Mouse (Mus musculus) embryonic facial prominence, embryonic 11.5 days (tissue): Measurements from ENCODE around the gene Inha. TPM values are rescaled to one million over a fixed set of nuclear protein-coding genes. Genes with fewer than 3 reads are reported as not detected.
A peak's percentile ranks its signal among the peaks of the same experiment; 100 is the strongest.

ENCODE experiments used
- ATAC-seq: fragments of 200-750 bp; cut with Nextera tagmentation; replicated peaks from 2 replicates; pipeline ENCODE4 v1.8.0; 2017; ENCODE audit warnings: low read depth; ENCODE audit not compliant: insufficient number of reproducible peaks, low FRiP score, low TSS enrichment
- DNase-seq: peaks from one replicate; pipeline ENCODE4 v3.0.0-alpha.2; 2015; ENCODE audit warnings: low spot score
- H3K27ac ChIP-seq: fragments of 300-500 bp; sonication (generic); replicated peaks from 2 replicates; pipeline ENCODE4 v1.5.1; 2014; ENCODE audit warnings: mild to moderate bottlenecking, low read depth, low read length, control low read depth
- H3K27me3 ChIP-seq: fragments of 300-500 bp; sonication (generic); 2 replicates; pipeline ENCODE4 v1.6.1; 2014; ENCODE audit warnings: mild to moderate bottlenecking, low read length, moderate library complexity, mixed read lengths; ENCODE audit not compliant: control insufficient read depth, insufficient read depth
- H3K36me3 ChIP-seq: fragments of 300-500 bp; sonication (generic); replicated peaks from 2 replicates; pipeline ENCODE4 v1.6.1; 2014; ENCODE audit warnings: low read depth, mild to moderate bottlenecking, low read length, moderate library complexity, mixed read lengths; ENCODE audit not compliant: control insufficient read depth, insufficient read depth
- H3K4me1 ChIP-seq: fragments of 300-500 bp; sonication (generic); 2 replicates; pipeline ENCODE4 v1.6.1; 2014; ENCODE audit warnings: low read length, mixed read lengths; ENCODE audit not compliant: control insufficient read depth, insufficient read depth
- H3K4me2 ChIP-seq: fragments of 300-500 bp; sonication (generic); 2 replicates; pipeline ENCODE4 v1.6.1; 2014; ENCODE audit warnings: low read depth, mild to moderate bottlenecking, control low read depth, low read length, moderate library complexity
- H3K4me3 ChIP-seq: fragments of 300-500 bp; sonication (generic); 2 replicates; pipeline ENCODE4 v1.5.1; 2014; ENCODE audit warnings: low read depth, low read length, control low read depth
- H3K9ac ChIP-seq: fragments of 300-500 bp; sonication (generic); replicated peaks from 2 replicates; pipeline ENCODE4 v1.6.1; 2014; ENCODE audit warnings: mild to moderate bottlenecking, control low read depth, low read length
- H3K9me3 ChIP-seq: fragments of 300-500 bp; sonication (generic); replicated peaks from 2 replicates; pipeline ENCODE4 v1.6.1; 2016; ENCODE audit warnings: mild to moderate bottlenecking, low read length, inconsistent platforms, mixed read lengths; ENCODE audit not compliant: control insufficient read depth
- WGBS: fragments of 180-500 bp; shearing (Covaris S2); extraction: QIAGEN DNeasy Blood & Tissue Kit; methylation state at CpG from one replicate; pipeline ENCODE4 v1.1.7; 2014; 5-methylcytosine and 5-hydroxymethylcytosine counted together
- polyA plus RNA-seq: library from polyadenylated mRNA; unstranded; fragments of >200 nt; fragmentation: Nextera tagmentation; extraction: Ambion mirVana; gene quantifications from 2 replicates; pipeline ENCODE4 v1.2.1, GENCODE M21; 2014

Inha gene
- polyA plus RNA-seq = 1.5 and 1.9 TPM in 2 replicates

GRCm38 (mm10) chr1:75507006-75507405 is at the start of gene Inha:
TSS of gene Inha (plus strand) at chr1:75507077.
- DNase-seq (no peak), ATAC-seq (no peak)
- H3K4me3 ChIP-seq = peak within 1 kb of the TSS; percentile 91
- no peaks in the 10 kb centered on the region for H3K27me3 ChIP-seq
- H3K9me3 ChIP-seq = no peaks in the 10 kb centered on the region
- 80% methylated on average over 10 of the region's 10 CpGs for WGBS
- H3K36me3 ChIP-seq = no peaks in the 10 kb centered on the region
- peak within 1 kb of the TSS; percentile 95 for H3K4me2 ChIP-seq
- peak within 1 kb of the TSS; percentile 96 for H3K27ac ChIP-seq
- H3K9ac ChIP-seq = peak within 1 kb of the TSS; percentile 98
- no peaks in the 10 kb centered on the region; the same call in 1 of the 2 replicates for H3K4me1 ChIP-seq

- ATAC-seq = no peak
- Histone ChIP-seq H3K9ac (no peak overlapping the region), H3K27me3 (peaks cover 5% of the 10 kb centered on the region), H3K27ac (no peak overlapping the region), H3K9me3 (no peaks in the 10 kb centered on the region), H3K4me1 (no peaks in the 10 kb centered on the region; the same call in none of the 2 replicates), H3K36me3 (no peaks in the 10 kb centered on the region), H3K4me2 (0 out of 2 replicates have a peak overlapping the region, but pooled peaks have one; percentile 2), H3K4me3 (no peak overlapping the region)
- 0% methylated on average over 8 of the region's 10 CpGs for WGBS
- DNase-seq = no peak
These were observed 49.2 kb upstream of the Inha start for GRCm38 (mm10) chr1:75457710-75458024.

GRCm38 (mm10) chr1:75458025-75458788 is 48.7 kb upstream of the Inha start:
- no peaks in the 10 kb centered on the region; the same call in none of the 2 replicates for H3K4me1 ChIP-seq
- DNase-seq (peak; percentile 62), ATAC-seq (peak; percentile 70)
- H3K4me3 ChIP-seq = peak overlapping the region; percentile 27
- H3K9ac ChIP-seq = peak overlapping the region; percentile 51
- H3K27ac ChIP-seq = peak overlapping the region; percentile 44; the same call in 1 of the 2 replicates
- no peaks in the 10 kb centered on the region for H3K36me3 ChIP-seq
- WGBS = 2% methylated on average over 40 of the region's 42 CpGs
- no peaks in the 10 kb centered on the region for H3K9me3 ChIP-seq
- no peaks in the 10 kb centered on the region; the same call in 1 of the 2 replicates for H3K27me3 ChIP-seq
- peak overlapping the region; percentile 76 for H3K4me2 ChIP-seq

- H3K27ac ChIP-seq = no peak overlapping the region
- H3K27me3 ChIP-seq = no peaks in the 10 kb centered on the region; the same call in 1 of the 2 replicates
- H3K9ac ChIP-seq = peak overlapping the region; percentile 51
- DNase-seq (no peak), ATAC-seq (no peak)
- H3K9me3 ChIP-seq = no peaks in the 10 kb centered on the region
- H3K36me3 ChIP-seq = no peaks in the 10 kb centered on the region
- peak overlapping the region; percentile 76 for H3K4me2 ChIP-seq
- H3K4me3 ChIP-seq = peak overlapping the region; percentile 27
- 21% methylated on average over 23 of the region's 23 CpGs for WGBS
- no peaks in the 10 kb centered on the region; the same call in none of the 2 replicates for H3K4me1 ChIP-seq
These were observed 47.8 kb upstream of the Inha start for GRCm38 (mm10) chr1:75458789-75459684.

GRCm38 (mm10) chr1:75460297-75460696 is 46.6 kb upstream of the Inha start:
- DNase-seq = no peak
- Histone ChIP-seq H3K4me2 (no peak overlapping the region), H3K9me3 (no peaks in the 10 kb centered on the region), H3K4me1 (no peaks in the 10 kb centered on the region; the same call in none of the 2 replicates), H3K36me3 (no peaks in the 10 kb centered on the region), H3K27ac (no peak overlapping the region), H3K9ac (no peak overlapping the region), H3K27me3 (peaks cover 1% of the 10 kb centered on the region), H3K4me3 (no peak overlapping the region)
- 84% methylated on average over 7 of the region's 7 CpGs for WGBS
- ATAC-seq = no peak

- peaks cover 2% of the 10 kb centered on the region for H3K27me3 ChIP-seq
These were observed 44.2 kb upstream of the Inha start for GRCm38 (mm10) chr1:75462636-75463035.

GRCm38 (mm10) chr1:75463652-75464204 is 43.1 kb upstream of the Inha start:
- no peaks in the 10 kb centered on the region; the same call in none of the 2 replicates for H3K4me1 ChIP-seq

More at GRCm38 (mm10) chr1:75462636-75463035, 44.2 kb upstream of the Inha start:
- Histone ChIP-seq H3K27ac (no peak overlapping the region), H3K36me3 (no peaks in the 10 kb centered on the region), H3K4me2 (no peak overlapping the region), H3K9ac (no peak overlapping the region), H3K9me3 (no peaks in the 10 kb centered on the region), H3K4me3 (no peak overlapping the region), H3K4me1 (no peaks in the 10 kb centered on the region; the same call in none of the 2 replicates)
- 46% methylated on average over 1 of the region's 1 CpGs for WGBS
- DNase-seq (no peak), ATAC-seq (no peak)

More at GRCm38 (mm10) chr1:75463652-75464204, 43.1 kb upstream of the Inha start:
- Histone ChIP-seq H3K9ac (0 out of 2 replicates have a peak overlapping the region, but pooled peaks have one; percentile 6), H3K4me2 (no peak overlapping the region), H3K9me3 (no peaks in the 10 kb centered on the region), H3K4me3 (no peak overlapping the region), H3K27ac (no peak overlapping the region), H3K27me3 (peaks cover 2% of the 10 kb centered on the region), H3K36me3 (no peaks in the 10 kb centered on the region)
- DNase-seq = no peak
- no peak for ATAC-seq
- WGBS = 70% methylated on average over 5 of the region's 5 CpGs
